ENCODE assay signal across 9 mouse cellular contexts in the genomic region with DNA sequence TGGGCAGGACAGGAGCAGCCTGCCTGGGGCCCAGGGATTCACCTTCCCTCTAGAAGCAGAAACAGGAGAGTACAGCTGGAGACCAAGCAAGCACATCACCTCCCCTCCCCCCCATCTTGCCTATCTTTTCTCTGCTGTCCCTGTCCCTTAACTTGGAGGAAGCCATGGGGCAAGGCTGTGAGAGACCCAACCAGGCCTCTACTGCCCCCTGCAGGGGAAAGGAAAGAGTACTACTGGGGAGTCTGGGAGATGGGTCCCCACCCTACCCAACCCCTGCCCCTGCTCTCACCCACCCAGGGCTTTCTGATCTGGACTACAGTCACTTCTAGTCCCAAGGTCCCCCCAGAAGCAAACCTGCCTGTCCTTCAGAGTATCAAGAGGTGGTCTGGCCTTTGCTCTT. TPM values are rescaled to one million over a fixed set of nuclear protein-coding genes. Genes with fewer than 3 reads are reported as not detected.
DNase-seq lines count a peak whose midpoint lies in the region; ATAC-seq lines count a peak whose summit lies in the region.
"Had no signal": no experiment of that assay in that cellular context is flagged by ENCODE, and none has a peak within 500 bp of the region (broad histone marks: within the 10 kb centered on the region; RNA-seq: fewer than 3 reads in every experiment).

No protein-coding gene starts in this region.

- H3K36me3 ChIP-seq in kidney, embryonic 16.5 days (ENCODE audit: insufficient read depth, low read length): peaks cover 14% of the 10 kb centered on the region

- no peaks in the 10 kb centered on the region for H3K27me3 ChIP-seq in kidney, embryonic 16.5 days (ENCODE audit: insufficient read depth, low read length)

- DNase-seq in ovary, postnatal 14 days (ENCODE audit: low spot score): peak; percentile 49
- DNase-seq in ovary, postnatal 10 days (ENCODE audit: low spot score): no peak
- peak; percentile 49 for DNase-seq in adrenal gland, postnatal 25 days
- DNase-seq in gastrocnemius, adult 8-10 months (ENCODE audit: low spot score in 2 of 2): peak; percentile 46 to 49
- peak; percentile 61 for DNase-seq in thymus, postnatal 14 days
- DNase-seq in right cerebral cortex, postnatal 10 days (ENCODE audit: low spot score in 2 of 2): no peak

- no peak overlapping the region for H3K4me3 ChIP-seq in kidney, embryonic 16.5 days (ENCODE audit: low read length)
- H3K4me3 ChIP-seq: erythroblast, embryonic 14.5 days had no signal

- no peak overlapping the region for H3K9ac ChIP-seq in kidney, embryonic 16.5 days (replicated peaks; ENCODE audit: low read length)

- H3K9me3 ChIP-seq in kidney, embryonic 16.5 days (ENCODE audit: low read length): no peaks in the 10 kb centered on the region

- H3K4me2 ChIP-seq in kidney, embryonic 16.5 days (replicated peaks; ENCODE audit: low read depth, low read length): no peak overlapping the region

- peak; percentile 24; the same call in 1 of the 2 replicates for ATAC-seq in kidney, embryonic 16.5 days (ENCODE audit: low FRiP score, low TSS enrichment)
- ATAC-seq in megakaryocyte progenitor cell, adult 5-6 weeks (replicated peaks; ENCODE audit: poor library complexity): peak; percentile 82

- H3K27ac ChIP-seq in kidney, embryonic 16.5 days (ENCODE audit: low read length): no peak overlapping the region

- H3K4me1 ChIP-seq in kidney, embryonic 16.5 days (ENCODE audit: insufficient read depth, low read length): no peaks in the 10 kb centered on the region

RNA-seq across cellular contexts. Expression of a gene that starts 53.6 kb away (rescaled TPM):
- total RNA-seq in adrenal gland, postnatal 25 days (2021): 34.8 and 45.0 TPM in 2 replicates
- 10 to 100 TPM; 17.8 to 24.1 (median 22.1) TPM for total RNA-seq in gastrocnemius, adult 8-10 months (2022)
- polyA plus RNA-seq in kidney, embryonic 16.5 days (2015; fragmentation: Nextera tagmentation; extraction: Ambion mirVana): 30.4 and 32.6 TPM in 2 replicates
- total RNA-seq in megakaryocyte progenitor cell, adult 5-6 weeks (2015): 0.56 and 1.8 TPM in 2 replicates
- total RNA-seq in megakaryocyte progenitor cell, adult 5-6 weeks (2017): 1.8 and 2.9 TPM in 2 replicates
- polyA plus RNA-seq: erythroblast, embryonic 14.5 days had no signal

RNA-seq across cellular contexts. Expression of a gene that starts 55.8 kb away (rescaled TPM):
- total RNA-seq in adrenal gland, postnatal 25 days (2021): 14.1 and 22.0 TPM in 2 replicates
- total RNA-seq in gastrocnemius, adult 8-10 months (2022): 10 to 100 TPM; 26.2 to 35.8 (median 27.6) TPM
- polyA plus RNA-seq in kidney, embryonic 16.5 days (2015; fragmentation: Nextera tagmentation; extraction: Ambion mirVana): 14.4 and 15.1 TPM in 2 replicates
- total RNA-seq in megakaryocyte progenitor cell, adult 5-6 weeks (2015): 6.2 and 9.6 TPM in 2 replicates
- 15.3 and 16.9 TPM in 2 replicates for total RNA-seq in megakaryocyte progenitor cell, adult 5-6 weeks (2017)

RNA-seq across cellular contexts. Expression of a gene that starts 58.7 kb away (rescaled TPM):
- total RNA-seq in adrenal gland, postnatal 25 days (2021): 22.7 and 30.0 TPM in 2 replicates
- total RNA-seq in gastrocnemius, adult 8-10 months (2022): 100 to 1,000 TPM; 268 to 577 (median 411) TPM
- 1.6 and 2.3 TPM in 2 replicates for polyA plus RNA-seq in kidney, embryonic 16.5 days (2015; fragmentation: Nextera tagmentation; extraction: Ambion mirVana)
- not detected in 2 replicates for total RNA-seq in megakaryocyte progenitor cell, adult 5-6 weeks (2015)
- not detected in 2 replicates for total RNA-seq in megakaryocyte progenitor cell, adult 5-6 weeks (2017)

Comparison
In these comparisons a context has a peak if more than half of its experiments do, and no peak if none do; other contexts are left out.
1. DNase-seq: peak in ovary, postnatal 14 days (single experiment), adrenal gland, postnatal 25 days (single experiment), gastrocnemius, adult 8-10 months (2 of 2) and thymus, postnatal 14 days (single experiment); none in ovary, postnatal 10 days (single experiment) and right cerebral cortex, postnatal 10 days (0 of 2).
2. RNA of a gene that starts 58.7 kb away (total RNA-seq): 268 to 577 TPM in gastrocnemius, adult 8-10 months and 22.7 to 30.0 TPM in adrenal gland, postnatal 25 days; not detected in megakaryocyte progenitor cell, adult 5-6 weeks; every median in the first group is over 10 times any median in the second.